Mouse (Mus musculus) gastrocnemius, adult 2 months (tissue): ENCODE data around the gene Fcor. TPM values are rescaled to one million over a fixed set of nuclear protein-coding genes. Genes with fewer than 3 reads are reported as not detected.

Source experiments
- DNase-seq: peaks from one replicate; pipeline ENCODE4 v3.0.0; 2022
- H3K27ac ChIP-seq: fragments of 200-600 bp; 2 replicates; pipeline ENCODE4 v1.8.1; 2022; ENCODE audit warnings: mild to moderate bottlenecking
- H3K4me3 ChIP-seq: fragments of 200-600 bp; 2 replicates; pipeline ENCODE4 v1.8.1; 2022; ENCODE audit warnings: mild to moderate bottlenecking, moderate library complexity
- CTCF ChIP-seq: fragments of 200-600 bp; IDR thresholded peaks from 2 replicates; pipeline ENCODE4 v1.8.1; 2022; ENCODE audit warnings: antibody characterized with exemption, mild to moderate bottlenecking, moderate library complexity
- intact Hi-C: fragments of 180-260 bp; cut with DNase I; formaldehyde crosslinking; loops from one replicate; pipeline ENCODE4 v1.15.1; 2025
- total RNA-seq, 2 experiments: library from RNA; stranded (reverse); gene quantifications; 2 replicates each; pipeline ENCODE4 v1.2.3; 2021

Gene Fcor
- total RNA-seq, 2 experiments from 2014 or later: not detected

DNA sequence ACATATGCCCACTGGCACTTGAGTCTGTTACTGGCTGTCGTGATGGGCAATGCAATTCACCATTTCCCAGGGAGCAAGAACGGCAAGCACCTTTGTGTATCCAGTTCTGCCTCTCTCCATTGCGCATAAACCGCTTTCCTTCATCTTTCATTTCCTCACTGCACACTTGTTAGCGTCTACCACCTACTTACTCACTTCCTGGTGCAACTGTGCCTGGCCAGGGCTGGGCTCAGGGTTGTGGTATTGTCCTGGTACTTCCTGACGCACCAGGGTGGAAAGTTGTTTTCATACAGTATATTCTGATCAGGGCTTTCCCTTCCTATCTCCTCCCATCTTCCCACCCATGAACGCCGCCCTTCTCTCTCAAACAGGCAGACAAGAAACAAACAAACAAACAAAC, 11.3 kb downstream of the Fcor start:
- Histone ChIP-seq H3K4me3 (no peak overlapping the region), H3K27ac (no peak overlapping the region)
- intact Hi-C loops: no loop called here
- no peak for TF ChIP-seq CTCF
- no peak for DNase-seq

GRCm38 (mm10) chr8:3656725-3657381, 15.3 kb downstream of the Fcor start:
- no peak for TF ChIP-seq CTCF
- H3K4me3 ChIP-seq: no peak overlapping the region
- H3K27ac ChIP-seq: no peak overlapping the region
- intact Hi-C loops: no loop called here
- DNase-seq: no peak

GRCm38 (mm10) chr8:3655526-3655925, 16.6 kb downstream of the Fcor start, which contains the start of gene Retn:
Gene Retn (plus strand): TSS chr8:3655770.
- intact Hi-C loops: no loop called here
- no peak for TF ChIP-seq CTCF
- DNase-seq: no peak
- Histone ChIP-seq H3K4me3 (no peak within 1 kb of the TSS), H3K27ac (no peak within 1 kb of the TSS)

DNA sequence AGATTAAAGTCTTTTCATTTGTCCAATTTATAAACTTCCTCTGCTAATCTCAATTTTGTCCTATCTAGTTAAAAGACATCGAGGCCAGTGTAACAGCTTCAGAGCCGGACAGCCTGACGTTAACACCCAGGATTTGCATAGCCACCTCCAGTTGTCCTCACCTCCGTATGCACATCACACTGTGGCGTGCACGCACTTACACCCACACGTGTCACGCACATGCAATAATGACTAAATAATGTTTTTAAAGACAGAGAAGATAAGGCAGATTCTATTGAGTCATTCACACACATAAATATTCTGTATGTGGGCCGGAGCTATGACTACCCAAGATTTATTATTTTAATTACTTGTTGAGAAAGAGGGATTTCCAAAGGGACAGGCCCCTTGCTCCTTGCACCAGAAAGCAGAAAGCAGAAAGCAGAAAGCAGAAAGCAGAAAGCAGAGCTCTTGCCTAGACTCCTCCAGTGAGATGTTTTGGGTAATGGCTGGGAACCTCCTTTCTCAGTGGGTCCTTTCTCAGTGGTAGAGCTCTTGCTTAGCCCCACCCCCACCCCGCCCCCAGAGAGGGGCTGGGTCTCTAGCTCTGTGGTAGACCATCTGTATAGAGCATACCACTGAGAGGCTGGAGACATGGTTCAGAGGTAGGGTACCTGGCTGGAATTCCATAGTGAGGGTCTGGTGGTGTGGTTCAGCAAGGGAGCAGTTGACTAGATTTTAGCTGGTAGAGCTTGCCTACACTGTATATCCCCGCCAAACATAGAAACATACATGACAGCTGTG, 17.2 kb downstream of the Fcor start:
- DNase-seq: no peak
- intact Hi-C loops: no loop called here
- H3K4me3 ChIP-seq: no peak overlapping the region
- no peak overlapping the region for H3K27ac ChIP-seq
- TF ChIP-seq CTCF: no peak

DNA sequence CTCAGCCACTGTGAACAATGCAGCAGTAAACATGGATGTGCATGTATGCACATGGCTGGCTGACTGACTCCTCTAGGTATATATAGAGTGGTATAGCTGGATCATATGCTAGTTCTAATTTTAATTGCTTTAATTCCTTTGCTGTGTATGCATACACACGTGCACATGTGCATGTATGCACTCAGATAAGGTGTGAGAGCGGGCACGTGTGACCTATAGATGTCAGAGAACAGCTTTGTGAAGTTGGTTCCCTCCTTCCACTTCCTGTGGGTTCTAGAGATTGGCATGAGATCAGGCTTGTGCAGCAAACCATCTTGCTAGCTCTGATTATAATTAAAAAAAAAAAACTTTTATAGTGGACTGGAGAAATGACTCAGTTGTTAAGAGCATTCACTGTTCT, 19.3 kb downstream of the Fcor start:
- Histone ChIP-seq H3K27ac (no peak overlapping the region), H3K4me3 (no peak overlapping the region)
- no peak for DNase-seq
- intact Hi-C loops: no loop called here
- no peak for TF ChIP-seq CTCF

- TF ChIP-seq CTCF: no peak
- intact Hi-C loops: no loop called here
- DNase-seq: no peak
- Histone ChIP-seq H3K27ac (no peak overlapping the region), H3K4me3 (no peak overlapping the region)
These were observed 23.2 kb downstream of the Fcor start for GRCm38 (mm10) chr8:3648990-3649389.

DNA sequence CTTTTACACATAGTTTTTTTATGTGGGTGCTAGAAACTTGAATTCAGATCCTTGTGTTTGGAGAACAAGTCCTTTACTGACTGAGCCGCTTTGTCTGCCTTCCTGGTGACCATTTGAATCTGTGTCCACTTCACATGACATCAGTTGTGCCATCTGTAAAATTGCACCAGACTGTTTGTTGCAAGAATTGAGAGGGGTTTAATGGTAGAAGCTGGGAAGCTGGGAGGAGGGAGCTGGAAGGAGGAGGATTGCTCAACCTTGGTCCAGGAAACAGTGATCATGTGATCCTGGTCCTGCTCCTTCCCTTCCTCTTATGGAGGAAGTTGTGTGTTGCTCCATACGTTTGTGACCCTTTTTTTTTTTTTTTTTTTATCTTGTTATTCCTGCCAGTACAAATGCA, 23.9 kb downstream of the Fcor start:
- no peak overlapping the region for H3K4me3 ChIP-seq
- intact Hi-C loops: no loop called here
- no peak for DNase-seq
- no peak for TF ChIP-seq CTCF
- H3K27ac ChIP-seq: no peak overlapping the region

DNA sequence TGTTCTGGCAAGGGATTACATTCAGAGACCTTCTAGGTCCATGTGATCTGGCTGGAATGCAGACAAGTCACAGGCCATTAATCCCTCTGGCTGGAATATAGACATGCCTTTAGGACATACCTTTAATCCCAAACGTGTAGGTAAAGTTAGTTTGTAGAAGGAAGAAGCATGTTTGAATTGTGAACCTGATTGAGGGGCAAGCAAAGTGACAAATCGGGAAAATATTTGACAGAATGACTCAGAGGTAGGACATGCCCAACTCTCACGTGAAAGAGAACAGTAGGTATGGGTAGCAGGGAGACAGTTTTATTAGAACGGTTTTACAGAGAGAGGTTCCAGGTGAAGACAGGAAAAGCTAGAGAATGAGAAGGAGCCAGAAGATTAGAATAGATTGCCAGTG, 24.6 kb downstream of the Fcor start:
- Histone ChIP-seq H3K4me3 (no peak overlapping the region), H3K27ac (no peak overlapping the region)
- no peak for DNase-seq
- intact Hi-C loops: no loop called here
- no peak for TF ChIP-seq CTCF

GRCm38 (mm10) chr8:3646824-3647531, 25.2 kb downstream of the Fcor start:
- no peak for DNase-seq
- Histone ChIP-seq H3K4me3 (no peak overlapping the region), H3K27ac (no peak overlapping the region)
- intact Hi-C loops: no loop called here
- TF ChIP-seq CTCF: no peak

GRCm38 (mm10) chr8:3645804-3646203, 26.4 kb downstream of the Fcor start:
- H3K27ac ChIP-seq: no peak overlapping the region
- TF ChIP-seq CTCF: no peak
- H3K4me3 ChIP-seq: no peak overlapping the region
- intact Hi-C loops: no loop called here
- DNase-seq: peak; percentile 43

DNA sequence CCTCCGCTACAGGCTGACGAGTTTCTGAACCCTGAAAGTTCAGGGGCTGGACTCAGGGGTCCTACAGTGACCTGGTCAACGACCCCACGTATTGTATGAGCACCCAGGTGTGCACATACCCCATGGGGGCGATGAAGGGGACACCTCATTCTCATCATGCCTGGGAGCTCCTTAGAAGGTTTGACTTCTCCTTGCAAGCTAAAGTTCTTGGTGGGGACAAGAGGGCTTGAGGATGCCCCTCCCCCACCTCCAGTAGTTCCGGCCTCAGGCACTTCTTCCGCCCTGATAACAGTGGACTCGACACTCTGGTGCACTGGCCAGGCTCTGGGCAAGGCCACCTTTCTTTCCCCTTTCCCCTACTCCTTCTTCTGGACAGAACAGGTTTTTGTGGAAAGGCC, 40.7 kb downstream of the Fcor start:
- intact Hi-C loops: no loop called here
- DNase-seq: no peak
- Histone ChIP-seq H3K27ac (no peak overlapping the region), H3K4me3 (peak overlapping the region; percentile 74)
- no peak for TF ChIP-seq CTCF

- H3K4me3 ChIP-seq: peak within 1 kb of the TSS; percentile 74
- DNase-seq: peak; percentile 63
- no peak for TF ChIP-seq CTCF
- H3K27ac ChIP-seq: no peak within 1 kb of the TSS; the same call in 1 of the 2 replicates
- intact Hi-C loops: no loop called here
These were observed 41.3 kb downstream of the Fcor start, which contains the start of gene Stxbp2 for GRCm38 (mm10) chr8:3630647-3631477. Gene Stxbp2 (plus strand): TSS chr8:3630955.
